Mouse (Mus musculus): ENCODE data around the gene Syngr3. TPM values are rescaled to one million over a fixed set of nuclear protein-coding genes. Genes with fewer than 3 reads are reported as not detected.

Syngr3 gene
- polyA plus RNA-seq, 1 experiment, result 0.30 TPM

DNA sequence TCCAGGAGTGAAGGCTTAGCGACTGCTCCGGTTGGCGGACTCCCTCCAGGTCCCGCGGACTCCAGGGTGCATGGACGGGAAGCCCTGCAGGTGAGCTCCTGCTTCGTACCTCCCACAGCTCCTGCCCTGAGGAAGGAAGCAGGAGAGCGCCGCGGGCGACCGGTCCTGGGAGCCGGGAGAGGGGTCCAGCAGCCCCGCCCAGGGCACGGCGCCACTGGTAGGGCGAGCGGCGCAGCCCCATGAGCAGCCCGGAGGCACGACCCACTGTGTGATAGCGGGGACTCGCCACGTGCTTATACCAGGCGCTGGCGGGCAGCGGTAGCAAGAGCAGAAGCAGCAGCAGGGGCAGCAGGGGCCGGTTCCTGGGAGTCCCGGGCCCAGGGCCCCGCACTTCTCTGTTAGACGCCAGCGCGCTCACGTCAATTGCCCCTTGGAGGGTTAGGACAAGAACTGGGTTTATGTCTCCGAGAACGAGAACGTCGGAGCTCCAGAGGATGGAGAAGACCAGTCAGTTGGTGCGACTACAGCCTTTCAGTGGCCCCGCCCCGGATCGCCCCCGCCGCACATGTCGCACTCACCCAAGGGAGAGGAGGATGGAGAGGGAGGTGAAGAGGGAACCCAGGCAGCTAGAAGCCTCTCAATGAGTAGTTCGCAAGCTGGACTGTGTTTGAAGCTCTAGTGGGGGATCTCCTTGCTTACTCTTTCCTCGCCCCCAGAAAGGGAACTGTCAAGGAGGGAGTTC lies 31.6 kb downstream of the Syngr3 start, which contains the start of gene Npw:
Gene Npw (minus strand): TSS at position 441 of the 742 bp plus-strand sequence.
- Histone ChIP-seq H3K27me3 (ENCODE audit: control insufficient read depth, insufficient read depth, low read length) (no peaks in the 10 kb centered on the region), H3K4me3 (ENCODE audit: control insufficient read depth, low read depth, low read length) (peak within 1 kb of the TSS; percentile 36), H3K36me3 (ENCODE audit: control insufficient read depth, insufficient read depth, low read length) (no peaks in the 10 kb centered on the region), H3K27ac (ENCODE audit: control insufficient read depth, insufficient read depth, low read depth, low read length) (no peak within 1 kb of the TSS), H3K4me1 (ENCODE audit: control insufficient read depth, insufficient read depth, low read length) (peaks cover 17% of the 10 kb centered on the region)
- TF ChIP-seq CTCF (IDR thresholded peaks at IDR 0.05; ENCODE audit: control insufficient read depth, insufficient read depth, insufficient replicate concordance, low read depth, low read length) (no peak), POLR2A (IDR thresholded peaks at IDR 0.05; ENCODE audit: control insufficient read depth, low read depth, low read length) (no peak)

GRCm38 (mm10) chr17:24654969-24655368 lies 34.8 kb downstream of the Syngr3 start:
- Histone ChIP-seq H3K4me1 (ENCODE audit: control insufficient read depth, insufficient read depth, low read length) (peaks cover 20% of the 10 kb centered on the region), H3K36me3 (ENCODE audit: control insufficient read depth, insufficient read depth, low read length) (no peaks in the 10 kb centered on the region), H3K4me3 (ENCODE audit: control insufficient read depth, low read depth, low read length) (no peak overlapping the region), H3K27ac (ENCODE audit: control insufficient read depth, insufficient read depth, low read depth, low read length) (no peak overlapping the region), H3K27me3 (ENCODE audit: control insufficient read depth, insufficient read depth, low read length) (no peaks in the 10 kb centered on the region)
- TF ChIP-seq POLR2A (IDR thresholded peaks at IDR 0.05; ENCODE audit: control insufficient read depth, low read depth, low read length), result no peak
- TF ChIP-seq CTCF (IDR thresholded peaks at IDR 0.05; ENCODE audit: control insufficient read depth, insufficient read depth, insufficient replicate concordance, low read depth, low read length), result no peak

DNA sequence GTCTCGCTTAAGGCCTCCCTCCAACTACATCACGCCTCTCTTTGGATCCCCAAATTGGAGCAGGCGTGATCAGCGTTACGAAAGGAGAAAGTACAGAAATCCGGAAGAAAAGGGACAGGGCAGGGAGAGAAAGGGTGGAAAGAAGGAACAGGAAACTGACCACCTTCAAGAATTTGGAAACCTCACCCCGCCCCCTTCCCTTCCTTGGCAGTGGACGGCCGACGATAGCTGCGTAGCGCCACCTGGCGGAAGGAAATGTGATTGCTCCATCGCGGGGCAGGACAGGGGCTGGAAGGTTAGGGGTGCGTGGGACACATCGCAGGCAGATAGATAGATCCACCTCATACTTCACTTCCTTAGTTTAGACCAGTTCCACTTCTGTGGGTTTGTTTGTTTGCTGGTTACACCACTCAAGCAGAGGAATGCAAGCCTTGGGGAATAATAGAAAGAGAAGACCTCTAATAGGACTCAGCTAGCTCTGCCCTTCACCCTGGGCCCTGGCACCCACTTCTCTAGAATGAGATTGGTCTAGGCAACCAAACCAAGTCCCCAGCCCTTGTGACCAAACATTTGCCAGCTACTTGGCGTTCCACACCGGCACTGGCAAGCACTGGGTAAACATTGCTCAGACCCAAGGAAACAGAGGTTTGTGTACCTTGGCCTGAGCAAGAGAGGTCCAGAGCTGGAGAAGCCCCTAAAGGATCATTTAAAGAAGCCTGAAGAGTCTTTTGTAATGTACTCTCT lies 35.6 kb downstream of the Syngr3 start:
- H3K36me3 ChIP-seq (ENCODE audit: control insufficient read depth, insufficient read depth, low read length), result no peaks in the 10 kb centered on the region
- H3K4me3 ChIP-seq (ENCODE audit: control insufficient read depth, low read depth, low read length), result peak overlapping the region; percentile 55
- peaks cover 25% of the 10 kb centered on the region for H3K4me1 ChIP-seq (ENCODE audit: control insufficient read depth, insufficient read depth, low read length)
- H3K27ac ChIP-seq (ENCODE audit: control insufficient read depth, insufficient read depth, low read depth, low read length), result no peak overlapping the region
- TF ChIP-seq POLR2A (IDR thresholded peaks at IDR 0.05; ENCODE audit: control insufficient read depth, low read depth, low read length) (no peak), CTCF (IDR thresholded peaks at IDR 0.05; ENCODE audit: control insufficient read depth, insufficient read depth, insufficient replicate concordance, low read depth, low read length) (peak; percentile 99)
- no peaks in the 10 kb centered on the region for H3K27me3 ChIP-seq (ENCODE audit: control insufficient read depth, insufficient read depth, low read length)

DNA sequence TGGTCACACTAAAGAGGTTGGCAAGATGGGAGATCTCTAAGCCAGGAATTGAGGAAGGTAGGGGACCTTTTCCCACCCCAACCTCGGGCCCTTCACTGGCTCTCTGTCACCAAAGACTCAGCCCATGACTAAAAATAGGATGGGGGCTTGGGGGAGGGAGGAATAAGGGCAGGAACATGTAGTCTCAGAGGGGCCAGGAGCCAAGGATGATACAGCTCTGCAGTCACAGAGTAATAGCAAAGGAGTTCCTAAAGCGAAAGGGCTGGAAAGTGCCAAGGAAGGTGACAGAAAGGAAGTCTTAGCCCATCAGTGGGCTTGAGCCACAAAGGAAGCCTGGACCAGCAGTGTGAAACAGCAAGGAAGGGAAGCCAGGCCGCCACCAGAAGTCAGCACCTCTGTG lies 37.9 kb downstream of the Syngr3 start:
- H3K4me1 ChIP-seq (ENCODE audit: control insufficient read depth, insufficient read depth, low read length), result peaks cover 12% of the 10 kb centered on the region
- no peaks in the 10 kb centered on the region for H3K27me3 ChIP-seq (ENCODE audit: control insufficient read depth, insufficient read depth, low read length)
- H3K27ac ChIP-seq (ENCODE audit: control insufficient read depth, insufficient read depth, low read depth, low read length), result no peak overlapping the region
- TF ChIP-seq POLR2A (IDR thresholded peaks at IDR 0.05; ENCODE audit: control insufficient read depth, low read depth, low read length) (no peak), CTCF (IDR thresholded peaks at IDR 0.05; ENCODE audit: control insufficient read depth, insufficient read depth, insufficient replicate concordance, low read depth, low read length) (no peak)
- no peak overlapping the region for H3K4me3 ChIP-seq (ENCODE audit: control insufficient read depth, low read depth, low read length)
- no peaks in the 10 kb centered on the region for H3K36me3 ChIP-seq (ENCODE audit: control insufficient read depth, insufficient read depth, low read length)

- no peak overlapping the region for H3K4me3 ChIP-seq (ENCODE audit: control insufficient read depth, low read depth, low read length)
- no peak overlapping the region for H3K27ac ChIP-seq (ENCODE audit: control insufficient read depth, insufficient read depth, low read depth, low read length)
- H3K4me1 ChIP-seq (ENCODE audit: control insufficient read depth, insufficient read depth, low read length), result peaks cover 11% of the 10 kb centered on the region
- H3K36me3 ChIP-seq (ENCODE audit: control insufficient read depth, insufficient read depth, low read length), result no peaks in the 10 kb centered on the region
- no peaks in the 10 kb centered on the region for H3K27me3 ChIP-seq (ENCODE audit: control insufficient read depth, insufficient read depth, low read length)
- no peak for TF ChIP-seq POLR2A (IDR thresholded peaks at IDR 0.05; ENCODE audit: control insufficient read depth, low read depth, low read length)
- no peak for TF ChIP-seq CTCF (IDR thresholded peaks at IDR 0.05; ENCODE audit: control insufficient read depth, insufficient read depth, insufficient replicate concordance, low read depth, low read length)
Observed at GRCm38 (mm10) chr17:24650766-24651165, 39.0 kb downstream of the Syngr3 start.

DNA sequence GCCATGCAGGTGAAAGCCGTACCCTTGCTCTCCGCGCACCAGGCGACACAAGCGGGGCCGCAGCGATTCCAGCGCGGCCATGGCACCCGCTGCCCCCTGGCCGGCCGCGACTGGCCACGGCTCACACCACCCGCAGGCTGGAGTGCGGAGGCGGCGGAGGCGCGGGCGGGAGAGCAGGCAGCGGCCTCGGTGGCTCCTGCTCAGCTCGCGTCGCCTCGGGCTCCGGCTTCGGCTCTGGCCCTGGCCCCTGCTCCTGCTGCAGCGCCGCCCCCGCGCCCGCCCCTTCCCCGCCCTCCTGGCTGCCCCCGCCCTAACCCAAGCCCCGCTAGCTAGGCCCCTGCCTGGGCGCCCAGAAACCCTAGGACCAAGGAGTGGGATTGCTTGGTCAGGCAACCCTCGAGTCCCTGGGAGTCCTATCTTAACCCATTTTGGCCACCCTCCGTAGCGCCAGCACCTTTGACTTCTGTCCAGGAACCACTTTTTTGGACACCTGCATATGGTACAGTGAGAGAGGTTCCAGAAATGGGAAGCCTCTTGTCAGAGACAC lies 39.6 kb downstream of the Syngr3 start, which contains the start of gene Slc9a3r2:
Gene Slc9a3r2 (minus strand): TSS at position 258 of the 547 bp plus-strand sequence.
- peak within 1 kb of the TSS; percentile 81 for H3K4me3 ChIP-seq (ENCODE audit: control insufficient read depth, low read depth, low read length)
- no peaks in the 10 kb centered on the region for H3K27me3 ChIP-seq (ENCODE audit: control insufficient read depth, insufficient read depth, low read length)
- no peaks in the 10 kb centered on the region for H3K36me3 ChIP-seq (ENCODE audit: control insufficient read depth, insufficient read depth, low read length)
- H3K4me1 ChIP-seq (ENCODE audit: control insufficient read depth, insufficient read depth, low read length), result peaks cover 15% of the 10 kb centered on the region
- TF ChIP-seq POLR2A (IDR thresholded peaks at IDR 0.05; ENCODE audit: control insufficient read depth, low read depth, low read length) (no peak), CTCF (IDR thresholded peaks at IDR 0.05; ENCODE audit: control insufficient read depth, insufficient read depth, insufficient replicate concordance, low read depth, low read length) (no peak)
- H3K27ac ChIP-seq (ENCODE audit: control insufficient read depth, insufficient read depth, low read depth, low read length), result peak within 1 kb of the TSS; percentile 60; the same call in 1 of the 2 replicates

DNA sequence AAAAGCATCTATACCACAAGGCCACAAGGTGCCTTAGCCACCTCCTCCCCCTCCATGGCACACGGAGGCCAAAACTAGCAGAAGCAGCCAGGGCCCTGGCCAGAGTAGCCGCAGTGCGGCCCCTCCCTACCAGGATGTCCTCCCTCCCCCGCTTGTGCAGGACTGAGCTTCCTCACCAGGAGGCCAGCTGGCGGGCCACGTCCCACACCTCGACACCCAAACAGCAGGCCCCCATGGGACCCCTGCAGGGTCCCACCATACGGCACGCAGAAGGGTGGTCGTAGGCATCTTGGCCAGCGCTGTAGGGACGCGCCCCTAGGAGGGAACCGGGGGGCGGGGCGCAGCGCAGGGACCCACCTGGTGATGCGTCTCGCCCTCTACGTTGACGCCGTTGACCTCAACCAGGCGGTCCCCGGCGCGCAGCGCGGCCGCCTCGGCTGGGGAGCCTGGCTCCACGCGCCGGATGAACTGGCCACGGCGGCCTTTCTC lies 40.1 kb downstream of the Syngr3 start:
- H3K4me1 ChIP-seq (ENCODE audit: control insufficient read depth, insufficient read depth, low read length), result peaks cover 16% of the 10 kb centered on the region
- no peaks in the 10 kb centered on the region for H3K27me3 ChIP-seq (ENCODE audit: control insufficient read depth, insufficient read depth, low read length)

More for the DNA sequence above, 40.1 kb downstream of the Syngr3 start:
- Histone ChIP-seq H3K36me3 (ENCODE audit: control insufficient read depth, insufficient read depth, low read length) (no peaks in the 10 kb centered on the region), H3K27ac (ENCODE audit: control insufficient read depth, insufficient read depth, low read depth, low read length) (peak overlapping the region; percentile 60; the same call in 1 of the 2 replicates), H3K4me3 (ENCODE audit: control insufficient read depth, low read depth, low read length) (peak overlapping the region; percentile 81)
- TF ChIP-seq CTCF (IDR thresholded peaks at IDR 0.05; ENCODE audit: control insufficient read depth, insufficient read depth, insufficient replicate concordance, low read depth, low read length) (no peak), POLR2A (IDR thresholded peaks at IDR 0.05; ENCODE audit: control insufficient read depth, low read depth, low read length) (no peak)

Measured in testis, adult 2 months (tissue).